Mouse (Mus musculus): ENCODE measurements around the gene Slc17a5.

GRCm38 (mm10) chr9:78588411-78589033, 681 bp upstream of the Slc17a5 start:
- TF ChIP-seq GATA1 (IDR thresholded peaks at IDR 0.05; ENCODE audit: borderline replicate concordance, low read length) (no peak), FLI1 (IDR thresholded peaks at IDR 0.05; ENCODE audit: low read length) (no peak)
